Mouse (Mus musculus) spleen, adult 2 months (tissue): ENCODE data around the gene Zmynd8.

ENCODE experiments used
- CTCF ChIP-seq: fragments of 200-500 bp; IDR thresholded peaks from 2 replicates; pipeline ENCODE4 v1.5.1; 2011; ENCODE audit warnings: mild to moderate bottlenecking, inconsistent platforms; ENCODE audit not compliant: insufficient read depth, insufficient read length, insufficient replicate concordance; ENCODE audit errors: extremely low read depth
- POLR2A ChIP-seq: fragments of 200-500 bp; IDR thresholded peaks from 2 replicates; pipeline ENCODE4 v1.6.1; 2011; ENCODE audit warnings: low read depth, low read length, inconsistent platforms

DNA sequence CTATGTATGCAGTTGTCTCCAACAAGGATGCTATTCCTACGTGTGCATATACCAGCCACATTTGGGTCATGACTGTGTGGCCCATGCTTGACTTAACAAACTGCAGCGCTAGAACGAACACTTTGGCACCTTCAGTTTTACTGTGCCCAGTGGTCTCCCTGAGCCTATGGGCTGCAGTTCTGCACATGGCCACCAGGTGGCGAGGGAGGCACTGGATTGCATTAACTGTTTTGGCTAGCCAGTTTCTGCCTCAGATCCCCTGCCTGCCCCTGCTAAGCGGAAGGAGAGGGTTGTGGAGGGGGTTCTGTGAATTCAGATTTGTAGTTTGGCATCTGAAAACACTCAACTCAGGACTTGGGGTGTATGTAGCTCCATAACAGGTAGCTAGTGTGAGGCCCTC is 116.5 kb downstream of the Zmynd8 start:
- TF ChIP-seq POLR2A (no peak), CTCF (peak; percentile 95)
